Mouse (Mus musculus): Measurements from ENCODE around the gene Ms4a18. TPM values are rescaled to one million over a fixed set of nuclear protein-coding genes. Genes with fewer than 3 reads are reported as not detected.

Ms4a18 gene
- polyA plus RNA-seq, 1 experiment = 1.2 TPM

- Histone ChIP-seq H3K27me3 (ENCODE audit: control insufficient read depth, insufficient read depth, low read length) (no peaks in the 10 kb centered on the region), H3K36me3 (ENCODE audit: control insufficient read depth, insufficient read depth, low read length) (no peaks in the 10 kb centered on the region), H3K27ac (ENCODE audit: control insufficient read depth, insufficient read depth, low read depth, low read length) (peak overlapping the region; percentile 44), H3K4me3 (ENCODE audit: control insufficient read depth, low read depth, low read length) (no peak overlapping the region), H3K4me1 (ENCODE audit: control insufficient read depth, insufficient read depth, low read length) (no peaks in the 10 kb centered on the region)
- TF ChIP-seq CTCF (IDR thresholded peaks at IDR 0.05; ENCODE audit: control insufficient read depth, insufficient read depth, insufficient replicate concordance, low read depth, low read length) (no peak), POLR2A (IDR thresholded peaks at IDR 0.05; ENCODE audit: control insufficient read depth, low read depth, low read length) (no peak)
These were observed 580 bp downstream of the Ms4a18 start for GRCm38 (mm10) chr19:11017251-11017650.

GRCm38 (mm10) chr19:11015998-11016397 is 1.8 kb downstream of the Ms4a18 start:
- Histone ChIP-seq H3K36me3 (ENCODE audit: control insufficient read depth, insufficient read depth, low read length) (no peaks in the 10 kb centered on the region), H3K4me1 (ENCODE audit: control insufficient read depth, insufficient read depth, low read length) (no peaks in the 10 kb centered on the region), H3K27ac (ENCODE audit: control insufficient read depth, insufficient read depth, low read depth, low read length) (no peak overlapping the region), H3K4me3 (ENCODE audit: control insufficient read depth, low read depth, low read length) (no peak overlapping the region), H3K27me3 (ENCODE audit: control insufficient read depth, insufficient read depth, low read length) (no peaks in the 10 kb centered on the region)
- TF ChIP-seq CTCF (IDR thresholded peaks at IDR 0.05; ENCODE audit: control insufficient read depth, insufficient read depth, insufficient replicate concordance, low read depth, low read length) (no peak), POLR2A (IDR thresholded peaks at IDR 0.05; ENCODE audit: control insufficient read depth, low read depth, low read length) (no peak)

- Histone ChIP-seq H3K27ac (ENCODE audit: control insufficient read depth, insufficient read depth, low read depth, low read length) (no peak overlapping the region), H3K4me1 (ENCODE audit: control insufficient read depth, insufficient read depth, low read length) (no peaks in the 10 kb centered on the region), H3K36me3 (ENCODE audit: control insufficient read depth, insufficient read depth, low read length) (no peaks in the 10 kb centered on the region), H3K27me3 (ENCODE audit: control insufficient read depth, insufficient read depth, low read length) (no peaks in the 10 kb centered on the region), H3K4me3 (ENCODE audit: control insufficient read depth, low read depth, low read length) (no peak overlapping the region)
- TF ChIP-seq CTCF (IDR thresholded peaks at IDR 0.05; ENCODE audit: control insufficient read depth, insufficient read depth, insufficient replicate concordance, low read depth, low read length) (no peak), POLR2A (IDR thresholded peaks at IDR 0.05; ENCODE audit: control insufficient read depth, low read depth, low read length) (no peak)
These were observed 2.4 kb downstream of the Ms4a18 start for GRCm38 (mm10) chr19:11015468-11015867.

- Histone ChIP-seq H3K4me1 (ENCODE audit: control insufficient read depth, insufficient read depth, low read length) (no peaks in the 10 kb centered on the region), H3K27ac (ENCODE audit: control insufficient read depth, insufficient read depth, low read depth, low read length) (no peak within 1 kb of the TSS), H3K4me3 (ENCODE audit: control insufficient read depth, low read depth, low read length) (no peak within 1 kb of the TSS), H3K36me3 (ENCODE audit: control insufficient read depth, insufficient read depth, low read length) (no peaks in the 10 kb centered on the region), H3K27me3 (ENCODE audit: control insufficient read depth, insufficient read depth, low read length) (no peaks in the 10 kb centered on the region)
- TF ChIP-seq POLR2A (IDR thresholded peaks at IDR 0.05; ENCODE audit: control insufficient read depth, low read depth, low read length) (no peak), CTCF (IDR thresholded peaks at IDR 0.05; ENCODE audit: control insufficient read depth, insufficient read depth, insufficient replicate concordance, low read depth, low read length) (no peak)
These were observed 24.7 kb downstream of the Ms4a18 start, which contains the start of gene Ms4a15 for GRCm38 (mm10) chr19:10993150-10993549. Gene Ms4a15 (minus strand): TSS chr19:10993250.

- Histone ChIP-seq H3K4me3 (ENCODE audit: control insufficient read depth, low read depth, low read length) (no peak overlapping the region), H3K27ac (ENCODE audit: control insufficient read depth, insufficient read depth, low read depth, low read length) (no peak overlapping the region), H3K27me3 (ENCODE audit: control insufficient read depth, insufficient read depth, low read length) (no peaks in the 10 kb centered on the region), H3K36me3 (ENCODE audit: control insufficient read depth, insufficient read depth, low read length) (no peaks in the 10 kb centered on the region), H3K4me1 (ENCODE audit: control insufficient read depth, insufficient read depth, low read length) (no peaks in the 10 kb centered on the region)
- TF ChIP-seq POLR2A (IDR thresholded peaks at IDR 0.05; ENCODE audit: control insufficient read depth, low read depth, low read length) = no peak
- no peak for TF ChIP-seq CTCF (IDR thresholded peaks at IDR 0.05; ENCODE audit: control insufficient read depth, insufficient read depth, insufficient replicate concordance, low read depth, low read length)
These were observed 25.9 kb downstream of the Ms4a18 start for GRCm38 (mm10) chr19:10991911-10992310.

GRCm38 (mm10) chr19:10990751-10991150 is 27.1 kb downstream of the Ms4a18 start:
- no peak overlapping the region for H3K27ac ChIP-seq (ENCODE audit: control insufficient read depth, insufficient read depth, low read depth, low read length)
- no peak overlapping the region for H3K4me3 ChIP-seq (ENCODE audit: control insufficient read depth, low read depth, low read length)
- H3K36me3 ChIP-seq (ENCODE audit: control insufficient read depth, insufficient read depth, low read length) = no peaks in the 10 kb centered on the region
- no peaks in the 10 kb centered on the region for H3K27me3 ChIP-seq (ENCODE audit: control insufficient read depth, insufficient read depth, low read length)
- TF ChIP-seq CTCF (IDR thresholded peaks at IDR 0.05; ENCODE audit: control insufficient read depth, insufficient read depth, insufficient replicate concordance, low read depth, low read length) (no peak), POLR2A (IDR thresholded peaks at IDR 0.05; ENCODE audit: control insufficient read depth, low read depth, low read length) (no peak)
- H3K4me1 ChIP-seq (ENCODE audit: control insufficient read depth, insufficient read depth, low read length) = no peaks in the 10 kb centered on the region

- no peaks in the 10 kb centered on the region for H3K27me3 ChIP-seq (ENCODE audit: control insufficient read depth, insufficient read depth, low read length)
- TF ChIP-seq POLR2A (IDR thresholded peaks at IDR 0.05; ENCODE audit: control insufficient read depth, low read depth, low read length) (no peak), CTCF (IDR thresholded peaks at IDR 0.05; ENCODE audit: control insufficient read depth, insufficient read depth, insufficient replicate concordance, low read depth, low read length) (no peak)
- H3K27ac ChIP-seq (ENCODE audit: control insufficient read depth, insufficient read depth, low read depth, low read length) = no peak overlapping the region
- no peak overlapping the region for H3K4me3 ChIP-seq (ENCODE audit: control insufficient read depth, low read depth, low read length)
- H3K36me3 ChIP-seq (ENCODE audit: control insufficient read depth, insufficient read depth, low read length) = no peaks in the 10 kb centered on the region
- H3K4me1 ChIP-seq (ENCODE audit: control insufficient read depth, insufficient read depth, low read length) = no peaks in the 10 kb centered on the region
These were observed 29.3 kb downstream of the Ms4a18 start for GRCm38 (mm10) chr19:10988563-10988962.

DNA sequence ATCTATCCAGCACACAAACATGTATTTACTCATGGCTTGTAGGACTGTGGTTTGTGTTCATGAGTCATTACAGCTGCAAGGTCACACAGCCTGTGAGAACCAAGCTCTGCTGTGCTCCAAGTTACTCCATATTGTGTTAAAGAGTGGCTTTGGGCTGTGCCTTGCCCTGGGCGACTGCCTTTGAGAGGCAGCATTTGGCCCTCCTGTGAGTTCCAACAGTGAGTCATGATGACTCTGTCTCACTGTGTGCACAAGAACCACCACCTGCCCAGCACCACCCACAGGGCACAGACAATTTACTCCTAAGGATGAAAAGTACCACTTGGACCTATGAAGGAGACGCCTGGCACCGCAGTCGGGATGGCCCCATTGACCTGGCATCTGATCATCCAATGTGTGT is 31.9 kb downstream of the Ms4a18 start:
- Histone ChIP-seq H3K4me1 (ENCODE audit: control insufficient read depth, insufficient read depth, low read length) (no peaks in the 10 kb centered on the region), H3K27me3 (ENCODE audit: control insufficient read depth, insufficient read depth, low read length) (no peaks in the 10 kb centered on the region), H3K27ac (ENCODE audit: control insufficient read depth, insufficient read depth, low read depth, low read length) (no peak overlapping the region), H3K36me3 (ENCODE audit: control insufficient read depth, insufficient read depth, low read length) (no peaks in the 10 kb centered on the region), H3K4me3 (ENCODE audit: control insufficient read depth, low read depth, low read length) (no peak overlapping the region)
- TF ChIP-seq POLR2A (IDR thresholded peaks at IDR 0.05; ENCODE audit: control insufficient read depth, low read depth, low read length) = no peak
